Mouse (Mus musculus) heart, embryonic 11.5 days (tissue): ENCODE data around the gene Olfr56. TPM values are rescaled to one million over a fixed set of nuclear protein-coding genes. Genes with fewer than 3 reads are reported as not detected.
A peak's percentile ranks its signal among the peaks of the same experiment; 100 is the strongest.
"Not testable (repeated sequence)": the region's sequence is repeated elsewhere in the genome, so short reads cannot be mapped to it uniquely, and the experiment has no call there.

Experiments
- ATAC-seq: fragments of 200-750 bp; cut with Nextera tagmentation; replicated peaks from 2 replicates; pipeline ENCODE4 v1.8.0; 2017; ENCODE audit warnings: moderate library complexity; ENCODE audit not compliant: insufficient number of reproducible peaks, low FRiP score, low TSS enrichment
- H3K27ac ChIP-seq: fragments of 300-500 bp; sonication (generic); 2 replicates; pipeline ENCODE4 v1.5.1; 2014; ENCODE audit warnings: mild to moderate bottlenecking, low read depth, low read length
- H3K27me3 ChIP-seq: fragments of 300-500 bp; sonication (generic); 2 replicates; pipeline ENCODE4 v1.6.1; 2014; ENCODE audit warnings: mild to moderate bottlenecking, low read length, mixed read lengths; ENCODE audit not compliant: control insufficient read depth, insufficient read depth
- H3K36me3 ChIP-seq: fragments of 300-500 bp; sonication (generic); 2 replicates; pipeline ENCODE4 v1.6.1; 2014; ENCODE audit warnings: mild to moderate bottlenecking, low read length, moderate library complexity, mixed read lengths; ENCODE audit not compliant: control insufficient read depth, insufficient read depth
- H3K4me1 ChIP-seq: fragments of 300-500 bp; sonication (generic); 2 replicates; pipeline ENCODE4 v1.6.1; 2014; ENCODE audit warnings: low read length; ENCODE audit not compliant: control insufficient read depth, insufficient read depth
- H3K4me2 ChIP-seq: fragments of 300-500 bp; sonication (generic); 2 replicates; pipeline ENCODE4 v1.6.1; 2014; ENCODE audit warnings: mild to moderate bottlenecking, moderate library complexity
- H3K4me3 ChIP-seq: fragments of 300-500 bp; sonication (generic); 2 replicates; pipeline ENCODE4 v1.5.1; 2014; ENCODE audit warnings: low read depth, low read length
- H3K9ac ChIP-seq: fragments of 300-500 bp; sonication (generic); 2 replicates; pipeline ENCODE4 v1.6.1; 2014; ENCODE audit warnings: mild to moderate bottlenecking, low read depth, low read length, moderate library complexity
- H3K9me3 ChIP-seq: fragments of 300-500 bp; sonication (generic); replicated peaks from 2 replicates; pipeline ENCODE4 v1.6.1; 2016; ENCODE audit warnings: low read length; ENCODE audit not compliant: control insufficient read depth
- WGBS: fragments of 180-500 bp; shearing (Covaris S2); extraction: QIAGEN DNeasy Blood & Tissue Kit; methylation state at CpG from one replicate; pipeline ENCODE4 v1.1.7; 2014; ENCODE audit not compliant: insufficient replicate concordance; 5-methylcytosine and 5-hydroxymethylcytosine counted together
- polyA plus RNA-seq: library from polyadenylated mRNA; unstranded; fragments of >200 nt; fragmentation: Nextera tagmentation; extraction: Ambion mirVana; gene quantifications from 2 replicates; pipeline ENCODE4 v1.2.1, GENCODE M21; 2014

Gene Olfr56
- polyA plus RNA-seq, 1 experiment from 2014 or later: not detected

- Histone ChIP-seq H3K4me2 (no peak overlapping the region), H3K4me3 (no peak overlapping the region), H3K36me3 (no peaks in the 10 kb centered on the region), H3K27me3 (no peaks in the 10 kb centered on the region), H3K9ac (no peak overlapping the region), H3K9me3 (no peaks in the 10 kb centered on the region), H3K4me1 (no peaks in the 10 kb centered on the region), H3K27ac (no peak overlapping the region)
- ATAC-seq: no peak
- 80% methylated on average over 2 of the region's 2 CpGs for WGBS
Measured at GRCm38 (mm10) chr11:49156821-49157814, 178.4 kb downstream of the Olfr56 start.

DNA sequence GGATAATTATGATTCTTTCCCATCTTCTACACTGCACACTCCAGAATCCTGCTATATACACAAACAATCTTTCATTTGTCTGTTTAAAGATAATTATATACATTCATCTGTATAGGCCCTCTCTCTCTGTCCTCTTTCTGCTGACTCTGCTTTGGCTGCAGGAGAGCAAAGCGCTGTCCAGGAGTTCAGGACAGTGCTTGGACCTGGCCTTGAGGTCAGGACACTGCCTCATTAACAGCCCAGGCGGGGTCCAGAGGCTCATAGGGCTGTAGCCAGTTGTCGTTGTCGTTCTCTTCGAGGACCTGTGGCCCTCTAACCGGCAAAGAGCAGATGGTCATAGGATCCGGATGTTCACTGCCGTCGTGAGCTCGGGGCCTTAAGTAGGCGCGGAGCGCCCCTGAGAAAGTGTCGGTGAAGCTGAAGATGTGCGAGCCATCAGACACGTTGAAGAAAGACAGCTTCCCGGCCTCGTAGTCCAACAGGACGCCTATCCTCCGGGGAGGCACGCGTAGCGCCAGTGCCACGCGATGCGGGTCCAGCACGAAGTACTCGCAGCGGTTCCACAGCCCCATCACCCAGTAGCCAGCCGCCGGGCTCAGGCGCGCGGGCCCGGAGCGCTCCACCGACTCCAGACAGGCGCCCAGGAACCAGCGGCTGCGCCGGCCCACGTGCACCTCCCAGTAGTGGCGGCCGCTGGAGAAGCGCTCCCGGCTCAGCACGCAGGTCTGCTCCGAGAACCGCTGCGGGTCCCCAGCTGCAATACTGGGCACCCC is 190.3 kb downstream of the Olfr56 start:
- Histone ChIP-seq H3K36me3 (no peaks in the 10 kb centered on the region), H3K27me3 (peaks cover 22% of the 10 kb centered on the region), H3K4me1 (0 out of 2 replicates have a peak, but pooled peaks cover 6% of the 10 kb centered on the region), H3K9ac (peak overlapping the region; percentile 23; the same call in 1 of the 2 replicates), H3K4me3 (peak overlapping the region; percentile 38), H3K9me3 (no peaks in the 10 kb centered on the region), H3K27ac (no peak overlapping the region), H3K4me2 (peak overlapping the region; percentile 67)
- no peak for ATAC-seq
- 6% methylated on average over 49 of the region's 50 CpGs for WGBS

DNA sequence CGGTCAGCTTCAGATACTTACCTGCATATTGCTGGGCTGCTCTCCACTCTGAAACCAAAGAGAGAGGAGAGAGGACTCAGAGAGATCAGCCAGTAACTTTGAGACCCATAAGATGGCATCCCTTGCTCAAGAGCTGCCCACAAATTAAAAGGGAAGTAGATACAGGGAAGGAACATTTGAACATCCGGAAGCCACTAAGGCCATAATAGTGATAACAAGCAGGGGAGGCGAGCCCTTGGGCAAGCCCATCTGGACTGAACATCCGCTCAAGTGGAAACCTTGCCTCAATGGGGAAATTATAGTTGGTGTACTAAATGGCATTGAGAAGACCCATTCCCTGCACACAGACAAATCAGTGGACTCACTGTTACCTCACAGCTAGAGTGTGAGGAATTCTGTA is 191.9 kb downstream of the Olfr56 start:
- Histone ChIP-seq H3K4me3 (no peak overlapping the region), H3K9ac (no peak overlapping the region), H3K4me1 (0 out of 2 replicates have a peak, but pooled peaks cover 6% of the 10 kb centered on the region), H3K36me3 (no peaks in the 10 kb centered on the region), H3K27ac (no peak overlapping the region), H3K27me3 (peaks cover 22% of the 10 kb centered on the region), H3K4me2 (no peak overlapping the region), H3K9me3 (no peaks in the 10 kb centered on the region)
- WGBS: 83% methylated on average over 4 of the region's 4 CpGs
- no peak for ATAC-seq

GRCm38 (mm10) chr11:49175345-49175744 is 196.7 kb downstream of the Olfr56 start:
- Histone ChIP-seq H3K27ac (no peak overlapping the region), H3K27me3 (peaks cover 2% of the 10 kb centered on the region; the same call in 1 of the 2 replicates), H3K4me2 (no peak overlapping the region), H3K4me3 (no peak overlapping the region), H3K36me3 (no peaks in the 10 kb centered on the region), H3K9ac (no peak overlapping the region), H3K9me3 (no peaks in the 10 kb centered on the region), H3K4me1 (no peaks in the 10 kb centered on the region)
- ATAC-seq: no peak
- WGBS: 76% methylated on average over 8 of the region's 8 CpGs

- not testable (repeated sequence) for H3K27ac ChIP-seq, H3K4me1 ChIP-seq, H3K9me3 ChIP-seq, H3K4me2 ChIP-seq, H3K36me3 ChIP-seq, ATAC-seq, H3K27me3 ChIP-seq, H3K4me3 ChIP-seq, H3K9ac ChIP-seq
- 80% methylated on average over 4 of the region's 4 CpGs for WGBS
Measured at GRCm38 (mm10) chr11:49176047-49176779, 197.5 kb downstream of the Olfr56 start.

- H3K36me3 ChIP-seq: no peaks in the 10 kb centered on the region
- no peaks in the 10 kb centered on the region for H3K27me3 ChIP-seq
- no peak overlapping the region for H3K4me2 ChIP-seq
- H3K27ac ChIP-seq: no peak overlapping the region
- 40% methylated on average over 1 of the region's 1 CpGs for WGBS
- no peaks in the 10 kb centered on the region for H3K9me3 ChIP-seq
- H3K4me1 ChIP-seq: no peaks in the 10 kb centered on the region
- no peak overlapping the region for H3K4me3 ChIP-seq
- H3K9ac ChIP-seq: no peak overlapping the region
- ATAC-seq: no peak
Measured at GRCm38 (mm10) chr11:49183172-49183571, 204.5 kb downstream of the Olfr56 start.

Other genes starting within 250 kb of the Olfr56 start
- gene Rack1, start 178.6 kb upstream of the Olfr56 start, polyA plus RNA-seq: 538 and 603 TPM in 2 replicates
- 3.3 and 3.7 TPM in 2 replicates for gene Trim41, start 161.5 kb upstream of the Olfr56 start, polyA plus RNA-seq
- 0.43 and 0.70 TPM in 2 replicates for gene Trim7, start 152.7 kb upstream of the Olfr56 start, polyA plus RNA-seq
- gene Gm12184, start 152.2 kb upstream of the Olfr56 start, polyA plus RNA-seq: 2.9 and 4.0 TPM in 2 replicates
- gene Irgm1, start 107.2 kb upstream of the Olfr56 start, polyA plus RNA-seq: 4.9 and 5.9 TPM in 2 replicates
- 0.16 TPM in 1 of 2 replicates, not detected in the other for gene Gm5431, start 76.7 kb upstream of the Olfr56 start, polyA plus RNA-seq
- 1.3 and 1.7 TPM in 2 replicates for gene Psme2b, start 32.7 kb upstream of the Olfr56 start, polyA plus RNA-seq
- 0.08 TPM in 1 of 2 replicates, not detected in the other for gene 9930111J21Rik1, start 509 bp downstream of the Olfr56 start, polyA plus RNA-seq
- not detected in 2 replicates for gene Gm12185, start 13.3 kb downstream of the Olfr56 start, polyA plus RNA-seq
- gene Tgtp1, start 15.3 kb downstream of the Olfr56 start, polyA plus RNA-seq: not detected in 2 replicates
- gene 9930111J21Rik2, start 72.4 kb downstream of the Olfr56 start, polyA plus RNA-seq: not detected in 2 replicates
- gene Tgtp2, start 85.3 kb downstream of the Olfr56 start, polyA plus RNA-seq: not detected in 2 replicates
- 0.58 and 0.96 TPM in 2 replicates for gene Ifi47, start 97.7 kb downstream of the Olfr56 start, polyA plus RNA-seq
- gene Olfr1396, start 136.0 kb downstream of the Olfr56 start, polyA plus RNA-seq: not detected in 2 replicates
- not detected in 2 replicates for gene Olfr1395, start 163.4 kb downstream of the Olfr56 start, polyA plus RNA-seq
- not detected in 2 replicates for gene Olfr1394, start 175.5 kb downstream of the Olfr56 start, polyA plus RNA-seq
- 0.39 and 0.49 TPM in 2 replicates for gene Btnl9, start 208.3 kb downstream of the Olfr56 start, polyA plus RNA-seq
- 33.9 and 36.8 TPM in 2 replicates for gene Zfp62, start 224.4 kb downstream of the Olfr56 start, polyA plus RNA-seq